Mouse (Mus musculus) 416B (cell line): ENCODE measurements around the gene Meis1.

Source experiments
- DNase-seq: peaks from one replicate; pipeline ENCODE4 v3.0.0; 2011; ENCODE audit warnings: low read depth

Meis1 gene

GRCm38 (mm10) chr11:19018489-19019203 lies at the start of gene Meis1:
Meis1 (minus strand) TSS chr11:19018985.
- peak; percentile 97 for DNase-seq

GRCm38 (mm10) chr11:19067334-19067733 lies 48.5 kb upstream of the Meis1 start:
- DNase-seq, result no peak

- no peak for DNase-seq
Observed at GRCm38 (mm10) chr11:19049276-19049675, 30.5 kb upstream of the Meis1 start.

GRCm38 (mm10) chr11:19036595-19037166 lies 17.9 kb upstream of the Meis1 start:
- no peak for DNase-seq

GRCm38 (mm10) chr11:19026581-19027561 lies 8.1 kb upstream of the Meis1 start:
- no peak for DNase-seq

GRCm38 (mm10) chr11:19025976-19026520 lies 7.3 kb upstream of the Meis1 start:
- DNase-seq, result no peak

GRCm38 (mm10) chr11:19024496-19025265 lies 5.9 kb upstream of the Meis1 start:
- peak; percentile 75 for DNase-seq

GRCm38 (mm10) chr11:19023356-19023755 lies 4.6 kb upstream of the Meis1 start:
- DNase-seq, result no peak

GRCm38 (mm10) chr11:19022576-19022975 lies 3.8 kb upstream of the Meis1 start:
- DNase-seq, result no peak

GRCm38 (mm10) chr11:19020951-19021710 lies 2.3 kb upstream of the Meis1 start:
- peak; percentile 9 for DNase-seq

- peak; percentile 92 for DNase-seq
Observed at GRCm38 (mm10) chr11:19020371-19020824, 1.6 kb upstream of the Meis1 start.

- DNase-seq, result peak; percentile 66
Observed at GRCm38 (mm10) chr11:19019204-19020171, 703 bp upstream of the Meis1 start.

GRCm38 (mm10) chr11:19017719-19018413 lies 919 bp downstream of the Meis1 start:
- peak; percentile 52 for DNase-seq

GRCm38 (mm10) chr11:19017262-19017661 lies 1.5 kb downstream of the Meis1 start:
- DNase-seq, result peak; percentile 6

- DNase-seq, result no peak
Observed at GRCm38 (mm10) chr11:19016481-19017220, 2.1 kb downstream of the Meis1 start.

- no peak for DNase-seq
Observed at GRCm38 (mm10) chr11:19015731-19016461, 2.9 kb downstream of the Meis1 start.

- no peak for DNase-seq
Observed at GRCm38 (mm10) chr11:19015381-19015730, 3.4 kb downstream of the Meis1 start.
